Mouse (Mus musculus): ENCODE data around the gene Gm3448. TPM values are rescaled to one million over a fixed set of nuclear protein-coding genes. Genes with fewer than 3 reads are reported as not detected.
"Not testable (repeated sequence)": the region's sequence is repeated elsewhere in the genome, so short reads cannot be mapped to it uniquely, and the experiment has no call there.

The Gm3448 gene
- polyA plus RNA-seq, 1 experiment from 2014 or later: 2.7 TPM

- not testable (repeated sequence) for H3K27me3 ChIP-seq (ENCODE audit: control insufficient read depth, insufficient read depth, low read depth, low read length); H3K36me3 ChIP-seq (ENCODE audit: control insufficient read depth, insufficient read depth, low read length); H3K4me3 ChIP-seq (ENCODE audit: low read length); ATAC-seq (ENCODE audit: low read depth); H3K9me3 ChIP-seq (ENCODE audit: control insufficient read depth, low read length); H3K4me1 ChIP-seq (replicated peaks; ENCODE audit: control insufficient read depth, insufficient read depth, low read length); H3K27ac ChIP-seq (ENCODE audit: low read length); H3K4me2 ChIP-seq (ENCODE audit: low read depth, low read length); H3K9ac ChIP-seq (ENCODE audit: low read length)
- 0% methylated on average over 4 of the region's 7 CpGs for WGBS
Measured at GRCm38 (mm10) chr17:14977718-14978361, 63.5 kb downstream of the Gm3448 start.

GRCm38 (mm10) chr17:14968373-14968913, 72.9 kb downstream of the Gm3448 start:
- not testable (repeated sequence) for H3K9me3 ChIP-seq (ENCODE audit: control insufficient read depth, low read length); H3K4me2 ChIP-seq (ENCODE audit: low read depth, low read length); H3K4me1 ChIP-seq (replicated peaks; ENCODE audit: control insufficient read depth, insufficient read depth, low read length); H3K36me3 ChIP-seq (ENCODE audit: control insufficient read depth, insufficient read depth, low read length); H3K27me3 ChIP-seq (ENCODE audit: control insufficient read depth, insufficient read depth, low read depth, low read length); H3K4me3 ChIP-seq (ENCODE audit: low read length); ATAC-seq (ENCODE audit: low read depth); H3K9ac ChIP-seq (ENCODE audit: low read length); H3K27ac ChIP-seq (ENCODE audit: low read length)
- WGBS: no CpG with 5 or more reads among the region's 6 CpGs

GRCm38 (mm10) chr17:14961557-14962154, 79.7 kb downstream of the Gm3448 start:
- not testable (repeated sequence) for H3K27ac ChIP-seq (ENCODE audit: low read length); H3K27me3 ChIP-seq (ENCODE audit: control insufficient read depth, insufficient read depth, low read depth, low read length); H3K9me3 ChIP-seq (ENCODE audit: control insufficient read depth, low read length); H3K36me3 ChIP-seq (ENCODE audit: control insufficient read depth, insufficient read depth, low read length); H3K4me2 ChIP-seq (ENCODE audit: low read depth, low read length); H3K4me3 ChIP-seq (ENCODE audit: low read length); H3K9ac ChIP-seq (ENCODE audit: low read length); H3K4me1 ChIP-seq (replicated peaks; ENCODE audit: control insufficient read depth, insufficient read depth, low read length)
- WGBS: no CpG with 5 or more reads among the region's 44 CpGs
- peak; percentile 87 for ATAC-seq (ENCODE audit: low read depth)

GRCm38 (mm10) chr17:14960951-14961556, 80.3 kb downstream of the Gm3448 start, which contains the start of gene Phf10:
Phf10 (minus strand) TSS chr17:14961273.
- not testable (repeated sequence) for H3K9me3 ChIP-seq (ENCODE audit: control insufficient read depth, low read length); H3K36me3 ChIP-seq (ENCODE audit: control insufficient read depth, insufficient read depth, low read length); H3K4me1 ChIP-seq (replicated peaks; ENCODE audit: control insufficient read depth, insufficient read depth, low read length); H3K27me3 ChIP-seq (ENCODE audit: control insufficient read depth, insufficient read depth, low read depth, low read length)
- peak; percentile 87 for ATAC-seq (ENCODE audit: low read depth)
- Histone ChIP-seq H3K27ac (ENCODE audit: low read length) (peak within 1 kb of the TSS; percentile 67; the same call in 1 of the 2 replicates), H3K4me2 (ENCODE audit: low read depth, low read length) (peak within 1 kb of the TSS; percentile 81), H3K9ac (ENCODE audit: low read length) (peak within 1 kb of the TSS; percentile 74), H3K4me3 (ENCODE audit: low read length) (peak within 1 kb of the TSS; percentile 65)
- under 1% methylated on average over 33 of the region's 100 CpGs for WGBS

GRCm38 (mm10) chr17:14960520-14960919, 80.8 kb downstream of the Gm3448 start:
- peak overlapping the region; percentile 81 for H3K4me2 ChIP-seq (ENCODE audit: low read depth, low read length)
- 0% methylated on average over 19 of the region's 23 CpGs for WGBS
- H3K27me3 ChIP-seq (ENCODE audit: control insufficient read depth, insufficient read depth, low read depth, low read length): no peaks in the 10 kb centered on the region
- peaks cover 6% of the 10 kb centered on the region for H3K4me1 ChIP-seq (replicated peaks; ENCODE audit: control insufficient read depth, insufficient read depth, low read length)
- H3K36me3 ChIP-seq (ENCODE audit: control insufficient read depth, insufficient read depth, low read length): 0 out of 2 replicates have a peak, but pooled peaks cover 2% of the 10 kb centered on the region
- H3K9ac ChIP-seq (ENCODE audit: low read length): peak overlapping the region; percentile 74
- peak overlapping the region; percentile 65 for H3K4me3 ChIP-seq (ENCODE audit: low read length)
- peak; percentile 14 for ATAC-seq (ENCODE audit: low read depth)
- H3K27ac ChIP-seq (ENCODE audit: low read length): 0 out of 2 replicates have a peak overlapping the region, but pooled peaks have one; percentile 67
- no peaks in the 10 kb centered on the region for H3K9me3 ChIP-seq (ENCODE audit: control insufficient read depth, low read length)

GRCm38 (mm10) chr17:14959979-14960378, 81.4 kb downstream of the Gm3448 start:
- no peak overlapping the region for H3K27ac ChIP-seq (ENCODE audit: low read length)
- H3K9me3 ChIP-seq (ENCODE audit: control insufficient read depth, low read length): no peaks in the 10 kb centered on the region
- H3K4me2 ChIP-seq (ENCODE audit: low read depth, low read length): peak overlapping the region; percentile 69
- WGBS: 27% methylated on average over 3 of the region's 3 CpGs
- no peak for ATAC-seq (ENCODE audit: low read depth)
- H3K4me1 ChIP-seq (replicated peaks; ENCODE audit: control insufficient read depth, insufficient read depth, low read length): peaks cover 6% of the 10 kb centered on the region
- no peaks in the 10 kb centered on the region for H3K27me3 ChIP-seq (ENCODE audit: control insufficient read depth, insufficient read depth, low read depth, low read length)
- 0 out of 2 replicates have a peak, but pooled peaks cover 2% of the 10 kb centered on the region for H3K36me3 ChIP-seq (ENCODE audit: control insufficient read depth, insufficient read depth, low read length)
- H3K4me3 ChIP-seq (ENCODE audit: low read length): peak overlapping the region; percentile 45
- H3K9ac ChIP-seq (ENCODE audit: low read length): peak overlapping the region; percentile 57

- H3K9ac ChIP-seq (ENCODE audit: low read length): no peak overlapping the region
- no peak overlapping the region for H3K4me2 ChIP-seq (ENCODE audit: low read depth, low read length)
- no peak for ATAC-seq (ENCODE audit: low read depth)
- H3K4me1 ChIP-seq (replicated peaks; ENCODE audit: control insufficient read depth, insufficient read depth, low read length): peaks cover 6% of the 10 kb centered on the region
- 86% methylated on average over 5 of the region's 5 CpGs for WGBS
- H3K4me3 ChIP-seq (ENCODE audit: low read length): no peak overlapping the region
- no peaks in the 10 kb centered on the region for H3K27me3 ChIP-seq (ENCODE audit: control insufficient read depth, insufficient read depth, low read depth, low read length)
- H3K27ac ChIP-seq (ENCODE audit: low read length): no peak overlapping the region
- H3K36me3 ChIP-seq (ENCODE audit: control insufficient read depth, insufficient read depth, low read length): peaks cover 7% of the 10 kb centered on the region; the same call in 1 of the 2 replicates
- no peaks in the 10 kb centered on the region for H3K9me3 ChIP-seq (ENCODE audit: control insufficient read depth, low read length)
Measured at GRCm38 (mm10) chr17:14958686-14959327, 82.5 kb downstream of the Gm3448 start.

- Histone ChIP-seq H3K9me3 (ENCODE audit: control insufficient read depth, low read length) (no peaks in the 10 kb centered on the region), H3K27ac (ENCODE audit: low read length) (no peak overlapping the region), H3K27me3 (ENCODE audit: control insufficient read depth, insufficient read depth, low read depth, low read length) (no peaks in the 10 kb centered on the region), H3K4me3 (ENCODE audit: low read length) (no peak overlapping the region), H3K4me1 (replicated peaks; ENCODE audit: control insufficient read depth, insufficient read depth, low read length) (no peaks in the 10 kb centered on the region), H3K36me3 (ENCODE audit: control insufficient read depth, insufficient read depth, low read length) (peaks cover 28% of the 10 kb centered on the region), H3K9ac (ENCODE audit: low read length) (no peak overlapping the region), H3K4me2 (ENCODE audit: low read depth, low read length) (no peak overlapping the region)
- WGBS: 87% methylated on average over 8 of the region's 8 CpGs
- ATAC-seq (ENCODE audit: low read depth): no peak
Measured at GRCm38 (mm10) chr17:14953452-14953851, 87.9 kb downstream of the Gm3448 start.
